Mouse (Mus musculus): ENCODE results near the gene Parp1.

DNA sequence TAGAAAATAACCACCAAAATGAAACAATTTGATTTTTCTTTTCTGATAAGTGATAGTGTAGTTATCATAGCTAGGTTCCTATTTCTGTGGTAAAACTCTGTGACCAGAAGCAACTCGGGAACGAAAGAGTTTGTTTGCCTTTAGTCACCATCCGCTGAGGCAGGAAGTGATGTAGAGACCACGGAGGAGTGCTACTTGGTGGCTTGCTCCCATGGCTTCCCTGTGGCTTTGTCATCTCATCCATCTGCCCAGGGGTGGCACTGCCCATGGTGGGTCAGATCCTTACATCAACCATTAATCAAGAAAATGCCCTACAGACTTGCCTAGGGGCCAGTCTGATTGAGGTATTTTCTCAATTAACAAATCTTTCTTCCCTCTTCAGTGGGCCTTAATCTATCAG, 53.7 kb downstream of the Parp1 start:
- TF ChIP-seq CTCF (IDR thresholded peaks at IDR 0.05; ENCODE audit: low read depth, low read length) (no peak), GATA1 (IDR thresholded peaks at IDR 0.05; ENCODE audit: borderline replicate concordance, low read length) (no peak), POLR2AphosphoS5 (IDR thresholded peaks at IDR 0.05; ENCODE audit: insufficient replicate concordance, low read depth, low read length) (no peak)
